Mouse (Mus musculus): ENCODE data around the gene Scnm1.
"Not testable (repeated sequence)": the region's sequence is repeated elsewhere in the genome, so short reads cannot be mapped to it uniquely, and the experiment has no call there.

Scnm1 gene

GRCm38 (mm10) chr3:95107308-95107707 is 26.5 kb downstream of the Scnm1 start:
- not testable (repeated sequence) for DNase-seq (ENCODE audit: low read depth, low spot score)

DNA sequence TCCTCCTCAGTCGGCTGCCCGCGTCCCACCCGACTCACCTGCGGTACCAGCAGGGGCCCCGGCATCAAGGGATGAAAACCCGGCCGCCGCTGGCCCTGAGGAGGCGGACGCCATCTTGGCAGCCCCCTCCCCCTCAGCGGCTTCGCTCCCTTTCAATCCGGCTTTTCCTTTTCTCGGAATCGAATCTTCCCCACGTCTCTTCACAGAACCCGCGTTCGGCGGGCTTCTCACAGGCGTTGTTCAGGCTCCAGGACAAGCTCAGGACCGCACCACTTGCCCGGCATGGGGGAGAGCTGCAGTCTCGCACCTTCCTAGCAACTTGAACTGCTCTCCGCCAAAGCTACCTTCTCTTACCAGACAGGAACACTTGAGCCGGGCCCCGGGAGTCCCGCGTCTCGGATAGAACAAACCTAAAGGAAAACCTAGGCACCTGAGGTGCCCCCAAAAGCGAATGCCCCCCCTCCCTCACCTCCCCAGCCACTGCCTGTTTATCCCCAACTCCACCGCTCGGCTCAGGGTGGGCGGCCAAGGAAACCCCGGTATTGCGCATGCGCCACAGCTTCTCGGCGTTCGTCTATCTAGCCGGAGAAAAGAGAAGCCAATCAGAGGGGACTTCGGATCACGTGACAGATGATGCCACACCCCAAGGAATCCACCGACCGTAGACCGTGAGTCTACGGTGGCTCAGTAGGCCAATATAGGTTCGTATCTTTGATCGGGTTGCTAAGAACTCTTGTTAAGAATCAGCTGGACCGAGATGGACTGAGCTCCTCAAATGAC is 27.3 kb downstream of the Scnm1 start, which contains the start of gene Pip5k1a:
Pip5k1a (minus strand) TSS at position 593 of the 780 bp plus-strand sequence.
- DNase-seq (ENCODE audit: low read depth, low spot score) = peak; percentile 99

- DNase-seq (ENCODE audit: low read depth, low spot score) = no peak
These were observed 28.0 kb downstream of the Scnm1 start for GRCm38 (mm10) chr3:95105586-95106337.

DNA sequence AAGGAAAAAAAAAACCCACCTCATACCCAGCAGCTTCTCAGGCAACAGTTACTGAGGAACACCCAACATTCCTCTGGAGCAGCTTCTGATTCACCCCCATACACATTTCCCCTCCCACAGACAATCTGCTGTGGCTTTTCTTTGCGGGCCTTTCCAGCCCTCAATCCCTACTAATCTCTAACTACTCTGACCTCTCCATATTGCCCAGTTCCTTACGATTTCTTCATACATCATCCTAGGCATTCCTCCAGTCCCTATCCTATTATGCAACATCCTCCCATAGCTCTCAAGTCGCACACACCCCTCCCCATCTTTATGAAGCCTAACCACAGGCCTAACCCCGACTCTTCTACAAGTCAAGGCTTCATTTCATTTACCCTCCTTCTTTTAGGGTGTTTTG is 28.7 kb downstream of the Scnm1 start:
- DNase-seq (ENCODE audit: low read depth, low spot score) = no peak

GRCm38 (mm10) chr3:95100854-95101253 is 33.0 kb downstream of the Scnm1 start:
- no peak for DNase-seq (ENCODE audit: low read depth, low spot score)

DNA sequence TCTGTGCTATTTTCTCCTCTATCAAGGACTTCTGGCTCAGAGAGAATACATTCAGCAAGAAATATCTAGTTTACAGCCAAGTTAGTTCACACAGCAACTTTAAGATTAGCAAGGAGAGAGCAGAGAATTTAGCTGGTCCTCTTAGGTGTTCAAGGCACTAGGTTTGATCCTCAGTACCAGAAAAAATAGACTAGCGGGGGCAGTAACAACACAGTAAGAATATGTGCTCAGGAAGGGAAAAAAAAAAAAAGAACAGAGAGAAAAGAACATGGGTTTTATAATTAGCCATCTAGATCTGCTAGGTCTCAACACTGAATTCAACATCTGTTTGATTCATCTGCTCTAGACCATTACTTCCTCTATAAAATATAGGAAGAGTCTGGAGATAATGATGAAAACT is 45.7 kb downstream of the Scnm1 start:
- DNase-seq (ENCODE audit: low read depth, low spot score) = no peak
